ENCODE assay signal across 9 mouse cellular contexts in the genomic region with DNA sequence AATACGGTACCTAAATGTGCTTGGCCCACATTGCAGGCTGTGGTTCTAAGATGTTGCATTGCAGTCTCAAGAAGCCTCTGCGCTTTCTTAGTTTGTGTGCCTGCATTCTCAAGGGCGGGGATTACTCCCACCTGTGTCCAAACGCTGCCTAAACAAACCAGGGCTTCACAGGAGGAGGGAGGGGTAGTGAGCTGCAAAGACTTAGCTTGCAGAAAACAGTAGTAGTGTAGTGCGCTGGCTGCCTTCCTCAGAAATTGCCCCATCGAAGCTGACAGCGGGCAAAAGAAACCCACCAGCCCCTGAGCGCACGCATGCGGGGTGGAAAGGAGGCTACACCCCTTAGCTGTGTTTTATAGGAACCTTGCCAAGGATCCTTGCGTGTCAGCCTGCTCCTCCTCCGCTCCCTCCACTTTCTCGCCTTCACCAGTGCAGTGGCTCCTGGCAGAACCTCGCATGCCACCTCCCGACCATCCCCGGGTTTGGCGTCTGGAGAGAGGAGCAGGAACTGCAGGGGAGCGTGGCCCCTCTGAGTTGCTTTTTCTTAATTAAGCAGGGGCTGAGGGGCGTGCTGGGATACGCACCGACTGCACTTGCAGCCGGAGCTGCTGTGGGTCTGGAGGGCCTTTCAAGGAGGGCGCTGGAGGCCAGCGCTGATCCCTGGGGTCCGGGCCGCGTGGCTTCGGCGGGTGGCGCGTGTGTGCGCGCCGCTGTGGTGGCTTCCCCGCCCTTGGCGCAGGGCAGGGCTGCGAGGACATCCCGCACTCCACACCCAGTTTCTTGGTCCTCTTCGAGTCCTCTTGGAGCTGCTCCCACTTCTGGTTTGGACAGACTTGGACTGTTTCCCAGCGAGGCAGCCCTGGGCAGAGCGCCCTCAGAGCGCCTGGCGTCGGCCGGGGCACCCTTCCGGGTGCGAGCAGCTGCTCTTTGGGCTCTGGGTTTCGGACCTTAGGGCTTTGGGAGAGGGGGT. TPM values are rescaled to one million over a fixed set of nuclear protein-coding genes. Genes with fewer than 3 reads are reported as not detected.
DNase-seq lines count a peak whose midpoint lies in the region; ATAC-seq and TF ChIP-seq lines count a peak whose summit lies in the region.
"Had no signal": no experiment of that assay in that cellular context is flagged by ENCODE, and none has a peak within 500 bp of the region (broad histone marks: within the 10 kb centered on the region; RNA-seq: fewer than 3 reads in every experiment).

A gene (plus strand): TSS at position 229 of the 967 bp plus-strand sequence.

- no peak within 1 kb of the TSS for H3K9ac ChIP-seq in neural tube, embryonic 11.5 days (ENCODE audit: low read length)

- WGBS in neural tube, embryonic 11.5 days, result 4% methylated on average over 48 of the region's 48 CpGs

- intact Hi-C loops in heart, postnatal 10 days (cut with DNase I), result no loop called here

- no peak for ATAC-seq in neural tube, embryonic 11.5 days (ENCODE audit: insufficient read depth, low FRiP score, low TSS enrichment)
- ATAC-seq in megakaryocyte progenitor cell, adult 5-6 weeks (replicated peaks; ENCODE audit: poor library complexity), result no peak

- DNase-seq in kidney, adult 18-20 months, result peak; percentile 6
- no peak for DNase-seq in kidney, adult 11 months
- DNase-seq in heart, postnatal 10 days, result peak; percentile 13 to 16
- peak; percentile 1 to 17 for DNase-seq in layer of hippocampus, postnatal 36 days
- DNase-seq in neural tube, embryonic 11.5 days (ENCODE audit: low spot score), result peak; percentile 22
- DNase-seq in thymus, postnatal 0 days (ENCODE audit: low spot score), result no peak

- peaks cover 23% of the 10 kb centered on the region for H3K27me3 ChIP-seq in neural tube, embryonic 11.5 days (ENCODE audit: control insufficient read depth, insufficient read depth, low read length)

- H3K4me1 ChIP-seq in cortical plate, adult 2 months (ENCODE audit: control insufficient read depth, insufficient read depth, low read length), result no peaks in the 10 kb centered on the region
- H3K4me1 ChIP-seq in neural tube, embryonic 11.5 days (ENCODE audit: control insufficient read depth, insufficient read depth, low read length), result no peaks in the 10 kb centered on the region

- H3K4me3 ChIP-seq in cortical plate, adult 2 months (ENCODE audit: insufficient read depth, low read length), result peak within 1 kb of the TSS; percentile 38
- H3K4me3 ChIP-seq in neural tube, embryonic 11.5 days (ENCODE audit: low read depth, low read length), result peak within 1 kb of the TSS; percentile 23

- H3K9me3 ChIP-seq in neural tube, embryonic 11.5 days (ENCODE audit: control insufficient read depth, low read length), result no peaks in the 10 kb centered on the region

- TF ChIP-seq POLR2A in cortical plate, adult 2 months (IDR thresholded peaks at IDR 0.05; ENCODE audit: extremely low read depth, insufficient read depth, low read length), result no peak

- H3K4me2 ChIP-seq in neural tube, embryonic 11.5 days (ENCODE audit: low read depth), result peak within 1 kb of the TSS; percentile 47

- 0 out of 2 replicates have a peak, but pooled peaks have one; percentile 8 for TF ChIP-seq CTCF in cortical plate, adult 2 months (IDR thresholded peaks at IDR 0.05; ENCODE audit: extremely low read depth, insufficient read depth, low read length)

- H3K36me3 ChIP-seq in neural tube, embryonic 11.5 days (ENCODE audit: control insufficient read depth, insufficient read depth, low read length), result no peaks in the 10 kb centered on the region
- H3K36me3 ChIP-seq: G1E had no signal

- no peak within 1 kb of the TSS for H3K27ac ChIP-seq in cortical plate, adult 2 months (ENCODE audit: insufficient read depth, low read length)
- no peak within 1 kb of the TSS for H3K27ac ChIP-seq in neural tube, embryonic 11.5 days (ENCODE audit: low read depth, low read length)

RNA-seq across cellular contexts. Expression of the gene that starts here (rescaled TPM):
- polyA plus RNA-seq in cortical plate, adult 2 months (2012; rRNA removed), result 95.2 and 98.4 TPM in 2 replicates
- total RNA-seq in heart, postnatal 10 days (2021), result under 1 TPM in 1 of 2 experiments, not detected in 1; 0.10 TPM
- 100 to 1,000 TPM; 254 to 263 TPM for total RNA-seq in layer of hippocampus, postnatal 36 days (2021)
- polyA plus RNA-seq in neural tube, embryonic 11.5 days (2014; fragmentation: Nextera tagmentation; extraction: Ambion mirVana), result 9.6 and 10.0 TPM in 2 replicates
- 0.18 and 0.19 TPM in 2 replicates for polyA plus RNA-seq in thymus, postnatal 0 days (2015; fragmentation: Nextera tagmentation; extraction: Ambion mirVana)
- not detected in 2 replicates for total RNA-seq in megakaryocyte progenitor cell, adult 5-6 weeks (2015)
- not detected in 2 replicates for total RNA-seq in megakaryocyte progenitor cell, adult 5-6 weeks (2017)
- polyA plus RNA-seq: G1E had no signal

Comparison
In these comparisons a context has a peak if more than half of its experiments do, and no peak if none do; other contexts are left out.
1. RNA of the gene that starts here (total RNA-seq): 254 to 263 TPM in layer of hippocampus, postnatal 36 days; 0.10 TPM in heart, postnatal 10 days and not detected in megakaryocyte progenitor cell, adult 5-6 weeks; every median in the first group is over 100 times any median in the second.
2. DNase-seq: peak in kidney, adult 18-20 months (single experiment), layer of hippocampus, postnatal 36 days (2 of 2) and neural tube, embryonic 11.5 days (single experiment); none in kidney, adult 11 months (single experiment) and thymus, postnatal 0 days (single experiment).
3. Peak in DNase-seq in heart, postnatal 10 days; RNA of the gene not detected or under 1 TPM.